Mouse (Mus musculus): ENCODE data around the gene Rhbdd1. TPM values are rescaled to one million over a fixed set of nuclear protein-coding genes. Genes with fewer than 3 reads are reported as not detected.
A peak's percentile ranks its signal among the peaks of the same experiment; 100 is the strongest.

Rhbdd1 gene
- total RNA-seq, 1 experiment from 2014 or later: 35.8 TPM

DNA sequence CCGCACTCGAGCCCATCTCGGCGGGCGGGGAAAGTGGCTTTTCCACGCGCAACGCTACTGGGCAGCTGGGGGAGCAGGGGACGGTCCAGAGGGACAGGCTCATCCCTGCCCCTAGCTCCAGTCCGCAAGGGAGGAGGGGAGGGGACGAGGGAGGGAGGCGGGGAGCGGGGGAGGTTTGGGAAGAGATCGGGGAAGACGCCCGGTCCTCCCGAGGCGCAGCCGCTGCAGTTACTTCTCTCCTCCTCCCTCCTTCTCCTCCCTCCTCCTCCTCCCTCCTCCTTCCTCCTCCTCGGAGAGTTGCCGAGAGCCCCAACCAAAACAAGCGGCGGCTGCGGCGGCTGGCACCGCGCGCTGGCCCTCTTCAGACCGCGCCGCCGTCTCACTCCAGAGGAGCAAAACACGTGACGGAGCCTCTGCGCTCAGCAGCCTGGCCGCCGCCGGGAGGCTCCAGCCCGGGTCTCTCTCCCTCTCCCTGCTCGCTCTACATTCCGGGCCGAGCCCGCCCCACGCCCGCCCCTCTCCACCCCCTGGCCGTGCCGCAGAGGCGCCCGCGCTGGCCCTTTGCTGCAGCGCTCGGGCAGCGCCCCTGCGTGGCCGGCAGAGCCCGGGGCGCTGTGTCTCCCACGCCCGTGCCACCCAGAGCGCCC lies 25.0 kb upstream of the Rhbdd1 start, which contains the start of gene Irs1:
Gene Irs1, minus strand, starts transcription at position 266 of the 647 bp plus-strand sequence.
- DNase-seq: peak; percentile 88

DNA sequence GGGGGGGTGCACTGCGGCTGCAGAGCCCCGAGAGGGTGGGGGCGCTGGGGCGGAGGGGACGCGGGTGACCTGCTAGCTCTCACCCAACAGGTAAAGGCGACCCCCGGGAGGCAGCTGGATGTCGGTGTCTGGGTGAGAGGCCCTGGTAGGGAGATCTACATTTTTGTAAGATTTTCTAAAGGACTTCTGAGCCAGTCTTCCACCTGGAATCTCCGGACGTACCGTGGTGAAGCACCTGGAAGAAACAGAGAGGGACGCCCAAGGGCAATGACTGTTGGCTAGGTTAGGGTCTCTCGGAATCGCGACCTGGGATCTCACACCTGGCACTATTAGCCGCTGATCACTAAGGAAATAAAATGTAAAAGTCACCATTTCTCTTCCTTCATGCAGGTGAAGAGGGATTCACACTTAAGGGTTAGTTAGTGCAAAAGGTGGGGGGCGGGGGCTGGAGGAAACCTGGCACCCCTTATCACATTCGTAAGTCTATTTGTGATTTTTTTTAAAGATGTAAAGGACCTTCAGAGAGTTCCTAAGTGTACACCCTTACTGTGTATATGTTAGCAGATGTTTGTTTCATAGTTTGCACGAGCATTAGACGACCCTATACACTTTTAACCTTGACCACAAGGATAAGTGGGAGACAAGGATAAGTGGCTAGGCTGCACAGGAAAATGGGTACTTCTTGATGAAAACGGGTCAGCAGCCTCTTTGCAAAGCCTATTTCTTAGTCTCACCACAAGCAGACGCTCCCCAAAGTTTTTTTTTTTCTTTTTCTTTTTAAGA lies 24.1 kb upstream of the Rhbdd1 start:
- DNase-seq: no peak

DNA sequence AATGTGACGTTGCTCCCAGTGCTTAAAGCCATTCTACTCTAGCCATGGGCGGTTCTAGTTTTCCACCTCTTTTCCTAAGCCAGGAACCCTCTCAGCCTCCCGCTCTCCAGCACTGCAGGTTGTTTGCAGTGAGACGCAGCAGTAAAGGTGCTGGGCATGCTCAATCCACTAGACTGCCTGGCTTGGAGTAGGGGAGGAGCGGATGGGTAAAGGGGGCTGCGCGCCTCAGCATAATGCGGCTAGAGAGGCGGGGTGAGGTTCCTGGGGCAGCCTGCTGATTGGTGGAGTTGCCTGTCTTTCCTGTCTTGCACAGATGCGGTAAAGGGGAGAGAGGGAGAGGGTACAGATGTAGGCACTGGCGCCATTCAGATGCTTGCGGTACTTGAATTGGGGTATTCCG lies 23.5 kb upstream of the Rhbdd1 start:
- DNase-seq: peak; percentile 51

DNA sequence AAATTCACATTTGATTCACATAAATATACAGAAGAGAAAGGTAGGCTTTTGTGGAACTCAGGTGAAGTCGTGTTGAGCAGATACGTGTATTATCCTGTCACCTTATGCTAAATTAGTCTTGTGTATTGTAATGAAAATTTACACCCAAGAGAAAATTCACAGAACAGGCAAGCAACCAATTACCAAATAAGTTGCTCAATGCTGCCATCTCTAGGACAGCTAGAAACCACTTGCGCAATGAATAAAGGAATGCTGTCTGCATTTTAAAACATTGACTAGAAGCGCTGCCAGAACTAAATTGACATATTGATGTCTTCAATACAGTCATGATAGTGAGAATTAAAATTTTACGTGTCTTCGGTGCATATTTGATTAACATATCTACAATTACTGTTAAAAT lies 22.1 kb upstream of the Rhbdd1 start:
- no peak for DNase-seq

DNA sequence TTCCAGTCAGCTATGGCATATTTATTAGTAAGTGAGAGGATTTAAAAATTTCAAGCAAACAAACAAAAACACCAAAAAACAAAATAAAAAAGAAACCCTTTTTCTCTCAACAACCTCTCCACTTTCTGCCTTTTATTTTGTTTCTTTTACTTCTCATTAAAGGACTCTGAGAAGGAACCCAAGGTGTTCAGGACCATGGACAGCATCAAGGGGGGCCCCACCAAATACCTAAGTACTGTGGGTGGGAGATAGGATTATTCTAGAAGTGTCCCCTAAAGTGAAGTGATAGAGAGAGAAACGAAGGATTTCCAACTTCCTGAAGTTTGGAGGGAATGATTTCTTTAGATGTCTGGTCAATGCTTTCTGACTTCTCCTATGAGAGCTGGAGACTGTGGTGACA lies 17.7 kb upstream of the Rhbdd1 start:
- no peak for DNase-seq

DNA sequence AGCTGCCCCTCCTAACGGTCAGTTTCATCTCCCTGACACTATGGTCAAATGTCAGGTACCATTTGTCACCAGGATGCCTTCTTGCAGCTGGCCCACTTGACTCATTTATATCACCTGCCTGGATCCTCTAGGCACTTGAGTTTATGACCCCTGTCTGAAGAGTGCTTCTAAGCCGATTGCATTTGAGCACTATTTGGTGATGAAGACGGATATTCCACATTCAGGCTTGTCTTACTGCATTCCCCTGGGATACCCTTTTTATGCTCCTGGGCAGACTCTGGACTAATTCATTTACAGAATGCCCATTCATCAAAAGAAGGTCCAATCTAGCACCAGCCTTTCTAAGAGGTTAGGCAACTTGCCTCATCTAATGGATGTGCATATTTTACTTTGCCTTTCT lies 11.8 kb upstream of the Rhbdd1 start:
- no peak for DNase-seq

DNA sequence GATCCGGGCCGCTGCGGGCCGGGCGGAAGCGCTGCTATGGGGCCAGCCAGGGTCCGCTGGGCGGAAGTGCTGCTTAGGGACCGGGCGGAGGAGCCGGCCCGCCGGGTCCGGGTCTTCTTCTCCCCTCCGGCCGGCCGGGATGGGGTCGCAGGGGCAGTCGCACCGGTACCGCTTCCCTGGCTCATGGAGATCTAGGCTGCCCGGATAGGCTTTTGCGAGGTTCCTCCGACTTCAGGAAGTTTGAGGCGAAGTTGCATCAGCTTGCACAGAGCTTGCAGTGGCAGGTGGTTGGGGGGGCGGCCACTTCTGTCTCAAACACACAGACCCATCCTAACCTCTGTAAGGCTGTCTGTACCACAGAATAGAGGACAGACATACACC lies 484 bp downstream of the Rhbdd1 start:
- peak; percentile 23 for DNase-seq

DNA sequence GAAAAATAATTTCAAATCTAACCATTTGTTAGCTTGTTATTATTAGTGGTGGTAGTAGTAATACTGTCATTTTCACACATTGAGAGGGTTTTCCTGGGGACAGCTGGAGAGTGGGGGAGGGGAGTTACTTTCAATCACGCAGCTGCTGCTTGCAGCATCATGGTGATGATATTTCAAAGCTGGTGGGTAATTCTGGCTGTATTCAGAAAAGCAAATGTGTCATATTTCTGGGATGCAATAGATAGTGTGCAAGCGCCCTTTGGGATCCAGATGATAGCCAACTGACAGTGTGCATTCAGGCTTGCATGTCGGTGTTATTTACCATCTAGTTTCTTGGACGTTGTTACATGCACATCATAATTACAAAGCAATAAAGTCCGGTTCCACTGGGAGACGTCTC lies 4.2 kb downstream of the Rhbdd1 start:
- DNase-seq: no peak

DNA sequence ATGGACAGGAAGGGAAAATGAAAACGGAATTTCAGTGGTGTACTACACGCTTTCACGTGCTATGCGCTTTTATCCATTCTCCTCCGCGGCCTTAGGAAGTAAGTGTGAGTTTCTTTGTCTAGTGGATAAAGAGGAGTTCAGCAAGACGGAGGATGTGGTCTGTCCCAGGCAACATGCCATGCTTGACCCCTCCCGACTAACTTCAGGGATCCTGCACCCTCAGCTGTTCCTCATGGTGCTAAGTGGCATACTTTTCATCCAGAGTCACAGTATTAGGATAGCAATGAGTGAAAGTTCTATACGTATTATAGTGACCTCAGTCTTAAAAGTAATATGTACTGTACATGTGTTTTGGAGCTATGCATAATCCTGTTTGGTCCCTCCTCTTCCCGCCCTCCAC lies 4.6 kb downstream of the Rhbdd1 start:
- no peak for DNase-seq

DNA sequence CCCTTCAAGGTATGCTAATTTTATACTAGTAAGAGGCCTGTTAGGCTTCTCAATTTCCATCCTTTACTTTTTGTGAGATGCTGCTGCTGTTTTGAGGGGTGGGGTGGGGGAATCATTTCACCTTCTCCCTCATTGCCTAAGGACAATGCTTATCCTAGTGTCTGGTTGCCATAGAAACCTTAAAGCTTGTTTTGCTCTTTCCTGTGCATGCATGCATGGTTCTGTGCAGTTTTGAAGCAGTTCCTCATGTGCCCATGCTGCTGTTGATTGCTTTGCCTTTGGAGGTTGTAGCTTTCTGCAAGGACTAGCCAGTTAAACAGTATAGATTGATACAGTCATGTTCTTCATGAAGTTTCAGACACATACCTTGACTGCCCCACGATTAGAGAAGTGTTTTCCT lies 5.2 kb downstream of the Rhbdd1 start:
- DNase-seq: no peak

DNA sequence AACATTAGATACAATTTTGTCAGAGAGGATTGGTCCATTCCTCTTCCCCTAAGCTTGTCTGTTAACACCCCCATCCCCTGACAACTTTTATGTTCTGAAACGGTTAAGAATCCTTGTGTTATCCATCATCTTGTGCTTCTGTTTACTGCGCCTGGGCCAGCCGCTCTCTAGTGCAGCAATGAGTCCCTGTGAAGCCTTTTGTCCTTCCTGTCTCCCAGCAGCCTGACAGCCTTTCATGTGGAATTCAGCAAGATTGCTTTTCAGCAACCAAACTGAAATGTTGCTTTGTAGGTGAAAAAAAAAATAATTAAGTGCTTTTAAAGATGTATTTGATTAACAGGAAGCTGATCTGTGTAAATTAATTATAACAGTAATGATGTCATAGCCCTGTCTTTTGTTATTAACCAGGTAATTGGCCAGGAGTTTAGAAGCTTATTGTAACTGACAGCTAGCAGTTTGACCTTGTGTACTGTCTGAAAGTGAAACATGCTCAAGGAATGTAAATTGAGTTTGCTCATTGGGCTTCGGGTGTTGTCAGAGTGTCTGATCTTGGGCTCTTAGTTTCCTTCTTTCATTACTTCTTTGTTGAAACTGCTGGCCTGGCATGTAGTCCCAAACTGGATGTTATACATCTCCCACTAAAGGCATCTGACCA lies 8.0 kb downstream of the Rhbdd1 start:
- no peak for DNase-seq

DNA sequence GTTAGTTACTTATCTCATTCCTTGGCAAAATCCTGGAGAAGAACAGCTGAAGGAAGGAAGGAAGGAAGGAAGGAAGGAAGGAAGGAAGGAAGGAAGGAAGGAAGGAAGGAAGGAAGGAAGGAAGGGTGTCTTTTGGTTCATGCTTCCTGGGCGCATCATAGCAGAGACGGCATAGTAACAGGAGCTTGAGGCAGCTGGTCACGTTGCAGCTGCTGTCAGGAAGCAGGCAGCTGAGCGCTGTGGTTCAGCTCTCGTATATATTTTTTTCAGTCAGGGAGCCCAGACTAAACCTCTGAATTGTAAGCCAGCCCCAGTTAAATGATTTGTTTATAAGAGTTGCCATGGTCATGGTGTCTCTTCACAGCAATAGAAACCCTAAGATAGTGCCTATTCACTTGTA lies 9.9 kb downstream of the Rhbdd1 start:
- no peak for DNase-seq

DNA sequence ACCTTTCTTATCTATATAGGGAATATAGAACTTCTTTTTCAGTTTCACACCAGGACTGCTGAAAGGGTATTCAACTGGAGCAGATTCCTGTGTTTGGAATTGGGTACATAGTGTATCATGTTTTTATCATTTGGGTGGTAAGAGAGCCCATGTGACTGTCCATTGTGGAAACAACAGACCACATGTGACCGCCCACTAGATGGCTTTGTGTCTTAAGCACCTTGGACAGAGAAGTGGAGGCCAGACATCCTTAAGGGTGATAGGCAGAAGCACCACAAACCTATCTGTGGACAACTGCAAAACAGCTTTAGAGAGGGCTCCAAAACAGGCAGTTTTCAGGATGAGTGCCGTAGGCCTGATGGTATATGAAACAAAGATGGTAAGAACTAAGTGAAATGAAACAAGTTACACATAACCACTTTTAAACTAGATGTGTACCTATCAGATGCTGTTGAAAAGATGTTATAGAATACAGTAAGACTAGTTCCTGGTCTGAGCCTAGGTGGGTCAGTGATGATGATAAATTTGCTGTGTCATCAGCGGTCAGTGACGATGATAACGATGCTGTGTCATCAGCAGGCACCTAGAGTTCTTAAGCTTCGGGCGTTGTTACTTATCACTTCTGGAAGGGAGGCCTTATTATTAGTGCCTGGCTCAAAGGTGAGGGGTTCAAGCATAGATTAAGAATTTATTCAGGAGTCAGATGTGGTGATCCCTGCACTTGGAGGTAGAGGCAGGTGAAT lies 12.0 kb downstream of the Rhbdd1 start:
- no peak for DNase-seq

DNA sequence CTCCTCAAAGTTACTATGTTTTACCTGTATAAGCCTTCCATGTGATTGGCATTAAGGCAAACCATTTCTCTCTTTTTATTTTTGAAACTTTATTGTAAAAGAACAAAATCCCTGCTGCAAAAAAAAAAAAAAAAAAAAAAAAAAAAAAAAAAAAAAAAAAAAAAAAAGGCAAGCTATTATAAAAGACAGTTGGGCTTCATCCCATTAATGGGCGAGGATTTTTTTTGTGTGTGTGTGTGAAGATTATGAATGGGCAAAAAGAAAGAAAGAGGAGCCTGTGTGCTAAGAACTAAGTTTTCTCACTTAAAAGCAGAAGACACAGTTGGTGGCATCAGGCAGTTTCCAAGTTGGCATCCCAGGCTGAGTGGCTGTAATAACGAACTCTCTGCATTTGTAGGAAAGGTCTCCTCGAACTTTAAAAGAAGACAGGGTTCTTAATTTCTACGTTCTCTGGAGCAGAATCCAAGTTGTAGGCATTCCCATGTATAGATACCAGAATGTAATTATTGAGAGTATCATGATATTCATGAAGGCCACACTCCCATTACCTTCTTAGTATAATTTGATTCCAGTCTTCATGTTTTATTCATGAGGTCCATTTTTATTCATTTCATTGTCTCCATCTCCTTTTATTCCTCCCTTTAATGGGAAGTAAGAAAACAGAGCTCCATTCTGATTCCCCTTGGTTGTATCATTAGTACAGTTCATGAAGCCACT lies 13.1 kb downstream of the Rhbdd1 start:
- DNase-seq: no peak

DNA sequence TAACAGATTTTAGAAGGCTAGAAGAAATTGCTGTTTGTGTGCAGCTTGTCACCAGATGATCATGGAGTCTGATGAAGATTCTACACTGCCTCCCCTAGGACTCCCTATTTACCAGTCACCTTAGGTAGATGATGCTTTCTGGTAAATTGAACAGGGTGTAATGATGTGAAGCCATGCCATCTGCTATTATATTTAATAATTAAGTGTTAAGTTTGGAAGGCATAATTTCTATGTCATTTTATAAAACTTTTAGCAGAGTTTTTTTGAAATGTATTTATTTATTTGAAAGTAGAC lies 13.6 kb downstream of the Rhbdd1 start:
- no peak for DNase-seq

DNA sequence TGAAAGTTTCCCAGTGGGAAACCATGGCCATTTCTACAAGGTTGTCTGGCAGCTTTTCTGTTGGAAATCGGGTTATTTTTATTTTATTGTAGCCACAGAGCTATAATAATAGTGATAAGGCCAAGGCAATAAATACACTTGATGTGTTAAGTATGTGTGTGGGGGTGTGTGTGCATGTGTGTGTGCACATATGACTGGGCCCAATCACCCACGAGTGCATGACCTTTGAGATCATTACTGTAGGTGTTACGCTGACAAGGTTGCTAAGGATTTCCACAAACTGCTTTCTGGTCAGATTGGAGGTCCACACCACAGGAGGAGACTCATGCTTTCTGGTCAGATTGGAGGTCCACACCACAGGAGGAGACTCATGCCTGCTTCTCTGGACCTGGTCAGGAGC lies 18.3 kb downstream of the Rhbdd1 start:
- DNase-seq: no peak

DNA sequence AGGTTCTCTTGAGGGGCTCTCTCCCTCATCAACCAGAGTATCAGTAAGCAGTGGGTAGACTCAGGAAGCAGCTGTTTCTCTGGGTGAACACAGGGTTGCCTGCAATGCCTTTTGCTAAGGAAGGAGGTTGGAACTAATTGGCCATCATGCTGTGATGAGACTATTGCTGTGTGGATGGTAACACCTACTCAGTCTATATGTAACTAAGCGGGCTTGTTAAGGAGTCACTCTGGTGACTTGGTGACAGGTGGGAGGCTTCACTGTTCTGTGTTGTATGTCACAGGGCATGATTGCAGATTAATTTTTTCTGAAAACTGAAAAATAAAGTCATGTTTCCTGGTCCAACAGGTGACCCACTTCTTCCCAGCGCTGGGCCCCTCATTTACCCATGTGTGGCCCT lies 36.8 kb downstream of the Rhbdd1 start:
- no peak for DNase-seq

DNA sequence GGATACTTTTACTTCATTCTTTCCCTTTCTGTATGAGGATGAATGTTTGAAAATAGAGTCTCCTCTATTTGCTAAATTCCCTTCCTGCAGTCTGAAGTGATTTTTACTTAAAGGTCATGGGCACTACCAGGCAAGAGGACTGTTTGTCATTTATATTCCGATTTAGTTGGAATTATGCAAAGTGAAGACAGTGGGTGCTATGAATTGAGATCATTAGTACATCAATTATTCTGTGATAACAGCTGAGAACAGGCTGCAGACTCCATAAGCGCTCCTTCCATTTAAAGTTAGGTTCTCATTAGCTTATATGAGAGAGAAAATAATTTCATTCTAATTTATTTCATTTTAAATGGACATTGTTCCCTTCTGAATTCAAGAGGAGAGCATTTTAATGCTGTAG lies 37.5 kb downstream of the Rhbdd1 start:
- no peak for DNase-seq

DNA sequence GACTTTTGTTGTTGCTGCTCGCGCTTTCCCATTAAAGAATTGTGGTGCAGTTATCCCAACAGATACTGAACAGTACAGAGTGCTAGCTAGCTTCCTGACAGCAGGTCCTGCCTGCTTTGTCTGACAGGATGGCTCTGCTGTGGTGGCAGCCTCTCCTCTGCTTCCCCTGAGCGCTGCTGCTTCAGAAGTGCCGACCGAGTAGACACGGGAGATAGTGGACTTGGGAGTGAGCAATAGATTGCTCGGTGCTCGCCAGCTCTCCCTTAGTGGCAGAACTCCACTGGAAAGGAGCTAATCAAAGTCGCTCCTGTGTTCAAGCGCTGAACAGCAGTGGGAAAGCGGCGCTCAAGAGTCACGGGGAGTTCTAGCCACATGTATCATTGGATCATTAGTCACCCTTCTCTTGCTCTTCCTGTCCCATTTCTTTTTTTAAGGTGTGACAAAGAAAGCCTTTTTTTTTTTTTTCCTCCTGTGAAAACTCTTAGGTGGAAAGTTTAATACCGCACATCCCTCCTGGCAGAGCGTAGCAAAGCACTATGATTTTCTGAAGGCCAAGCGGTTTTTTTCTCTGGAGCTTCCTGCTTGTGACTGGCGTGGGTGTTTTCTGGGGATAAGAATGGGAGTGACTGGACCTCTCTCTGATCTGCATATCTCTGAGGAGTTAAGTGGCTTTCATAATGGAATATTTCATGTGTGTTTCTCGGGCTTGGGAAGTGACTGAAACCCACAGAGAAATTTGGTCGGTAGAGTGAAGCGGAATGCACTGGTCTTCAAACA lies 42.8 kb downstream of the Rhbdd1 start:
- peak; percentile 10 for DNase-seq

DNA sequence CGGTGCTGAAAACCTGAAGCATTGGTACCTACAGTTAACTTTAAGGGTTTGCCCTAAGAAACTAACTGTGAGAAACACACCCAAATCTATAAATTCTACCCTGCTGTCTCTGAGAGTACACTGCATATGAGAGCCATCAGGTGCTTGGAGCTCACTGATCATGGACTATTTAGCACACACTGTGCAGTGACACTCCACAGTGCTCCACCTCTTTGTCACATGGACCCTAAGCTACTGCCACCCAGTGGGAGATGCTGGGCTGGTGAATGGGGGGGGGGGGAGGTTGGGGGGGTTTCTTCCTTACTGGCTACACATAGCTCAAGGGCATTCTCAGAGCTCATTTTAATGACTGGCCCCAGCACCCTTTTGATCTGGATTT lies 43.4 kb downstream of the Rhbdd1 start:
- DNase-seq: no peak

DNA sequence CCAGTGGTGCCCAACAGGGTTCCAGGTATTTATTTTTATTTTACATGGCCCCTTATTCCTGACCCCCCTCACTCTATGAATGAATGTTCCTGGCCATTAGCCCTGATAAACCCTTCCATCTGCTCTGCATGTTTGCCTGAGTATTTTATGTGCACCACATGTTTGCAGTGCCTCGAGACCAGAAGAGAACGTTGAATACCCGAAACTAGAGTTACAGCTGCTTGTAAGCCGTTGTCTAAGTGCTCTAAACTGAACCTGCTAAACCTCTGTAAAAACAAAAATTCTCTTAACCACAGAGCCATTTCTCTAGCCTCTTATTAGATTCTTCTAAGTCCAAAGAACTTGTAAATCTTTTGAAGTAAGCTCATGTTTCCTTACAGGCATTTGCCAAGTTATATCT lies 45.0 kb downstream of the Rhbdd1 start:
- no peak for DNase-seq

DNA sequence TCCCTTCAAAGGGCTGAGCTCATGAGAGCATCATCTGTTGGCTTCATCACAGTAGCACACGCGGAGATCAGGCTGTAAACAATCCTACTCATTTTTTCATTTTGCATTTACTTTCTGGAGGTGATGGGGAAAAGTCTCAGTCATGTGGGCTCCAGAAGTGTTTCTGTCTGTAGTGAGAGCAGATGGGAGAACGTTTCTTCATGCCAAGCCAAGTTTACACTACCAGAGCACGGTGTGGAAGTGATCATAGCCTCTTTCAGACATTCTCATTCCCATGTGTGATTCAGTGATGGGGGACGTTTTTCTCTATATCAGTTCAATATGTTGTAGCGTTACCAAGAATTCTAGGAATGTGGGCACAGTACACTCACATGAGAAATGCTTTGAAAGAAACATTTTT lies 45.9 kb downstream of the Rhbdd1 start:
- DNase-seq: no peak
